Comparison of ENCODE assay signal across 7 mouse cellular contexts in genomic region chr17:79356071-79356601, GRCm38 (mm10). TPM values are rescaled to one million over a fixed set of nuclear protein-coding genes. Genes with fewer than 3 reads are reported as not detected.
DNase-seq lines count a peak whose midpoint lies in the region; ATAC-seq and TF ChIP-seq lines count a peak whose summit lies in the region.

No protein-coding gene starts in this region.

- no peak for ATAC-seq in embryonic facial prominence, embryonic 12.5 days (ENCODE audit: insufficient number of reproducible peaks, insufficient read depth, low FRiP score, low TSS enrichment)
- ATAC-seq in hindbrain, embryonic 15.5 days (ENCODE audit: low FRiP score, low read depth) = peak; percentile 28
- ATAC-seq in liver, embryonic 16.5 days (ENCODE audit: low read depth) = no peak

- no peak for TF ChIP-seq CTCF in thymus, adult 2 months (IDR thresholded peaks at IDR 0.05; ENCODE audit: borderline replicate concordance, control insufficient read depth, extremely low read depth, insufficient read depth, low read length, poor library complexity)

- H3K9me3 ChIP-seq in embryonic facial prominence, embryonic 12.5 days = no peaks in the 10 kb centered on the region
- H3K9me3 ChIP-seq in hindbrain, embryonic 15.5 days = no peaks in the 10 kb centered on the region
- no peaks in the 10 kb centered on the region for H3K9me3 ChIP-seq in liver, embryonic 16.5 days (replicated peaks; ENCODE audit: control insufficient read depth, low read length)

- peaks cover 15% of the 10 kb centered on the region for H3K4me1 ChIP-seq in thymus, adult 2 months (replicated peaks; ENCODE audit: control insufficient read depth, insufficient read depth, low read length)
- H3K4me1 ChIP-seq in embryonic facial prominence, embryonic 12.5 days = peaks cover 20% of the 10 kb centered on the region
- H3K4me1 ChIP-seq in hindbrain, embryonic 15.5 days (replicated peaks) = peaks cover 22% of the 10 kb centered on the region
- H3K4me1 ChIP-seq in liver, embryonic 16.5 days (ENCODE audit: control insufficient read depth, low read depth, low read length) = peaks cover 31% of the 10 kb centered on the region

- no peak overlapping the region for H3K27ac ChIP-seq in thymus, adult 2 months (ENCODE audit: control insufficient read depth, insufficient read depth, low read length)
- no peak overlapping the region for H3K27ac ChIP-seq in embryonic facial prominence, embryonic 12.5 days
- peak overlapping the region; percentile 96 for H3K27ac ChIP-seq in hindbrain, embryonic 15.5 days (replicated peaks)
- peak overlapping the region; percentile 95 for H3K27ac ChIP-seq in liver, embryonic 16.5 days (ENCODE audit: low read length)

- no peak for TF ChIP-seq POLR2A in thymus, adult 2 months (IDR thresholded peaks at IDR 0.05; ENCODE audit: control insufficient read depth, extremely low read depth, insufficient read depth, low read length, poor library complexity)

- peak overlapping the region; percentile 68; the same call in 1 of the 2 replicates for H3K9ac ChIP-seq in embryonic facial prominence, embryonic 12.5 days
- peak overlapping the region; percentile 73 for H3K9ac ChIP-seq in hindbrain, embryonic 15.5 days
- peak overlapping the region; percentile 92 for H3K9ac ChIP-seq in liver, embryonic 16.5 days (ENCODE audit: low read depth, low read length)

- H3K4me3 ChIP-seq in thymus, adult 2 months (ENCODE audit: control insufficient read depth, insufficient read depth, low read length) = peak overlapping the region; percentile 93
- peak overlapping the region; percentile 76 for H3K4me3 ChIP-seq in embryonic facial prominence, embryonic 12.5 days
- H3K4me3 ChIP-seq in hindbrain, embryonic 15.5 days = peak overlapping the region; percentile 64
- peak overlapping the region; percentile 91 for H3K4me3 ChIP-seq in liver, embryonic 16.5 days (ENCODE audit: low read depth, low read length)

- 4% methylated on average over 24 of the region's 24 CpGs for WGBS in thymus, adult 2 months
- WGBS in embryonic facial prominence, embryonic 12.5 days = 5% methylated on average over 24 of the region's 24 CpGs
- WGBS in hindbrain, embryonic 15.5 days = 9% methylated on average over 24 of the region's 24 CpGs
- 2% methylated on average over 24 of the region's 24 CpGs for WGBS in liver, embryonic 16.5 days (ENCODE audit: insufficient replicate concordance)

- DNase-seq in thymus, adult 2 months = no peak
- no peak for DNase-seq in thymus, postnatal 25 days
- DNase-seq in retina, postnatal 7 days (ENCODE audit: low read depth, low spot score) = peak; percentile 38
- DNase-seq in Muller cell, postnatal 12 days (ENCODE audit: inconsistent ontology term) = no peak

- peak overlapping the region; percentile 99 for H3K4me2 ChIP-seq in embryonic facial prominence, embryonic 12.5 days (replicated peaks)
- H3K4me2 ChIP-seq in hindbrain, embryonic 15.5 days = peak overlapping the region; percentile 81
- peak overlapping the region; percentile 100 for H3K4me2 ChIP-seq in liver, embryonic 16.5 days (ENCODE audit: low read depth, low read length)

- H3K27me3 ChIP-seq in thymus, adult 2 months (ENCODE audit: control insufficient read depth, insufficient read depth, low read length) = no peaks in the 10 kb centered on the region
- 0 out of 2 replicates have a peak, but pooled peaks cover 3% of the 10 kb centered on the region for H3K27me3 ChIP-seq in embryonic facial prominence, embryonic 12.5 days
- no peaks in the 10 kb centered on the region for H3K27me3 ChIP-seq in hindbrain, embryonic 15.5 days
- H3K27me3 ChIP-seq in liver, embryonic 16.5 days (ENCODE audit: control insufficient read depth, insufficient read depth, low read depth, low read length) = peaks cover 4% of the 10 kb centered on the region; the same call in 1 of the 2 replicates

- no peaks in the 10 kb centered on the region for H3K36me3 ChIP-seq in thymus, adult 2 months (ENCODE audit: control insufficient read depth, insufficient read depth, low read length)
- H3K36me3 ChIP-seq in embryonic facial prominence, embryonic 12.5 days = no peaks in the 10 kb centered on the region
- no peaks in the 10 kb centered on the region for H3K36me3 ChIP-seq in hindbrain, embryonic 15.5 days
- no peaks in the 10 kb centered on the region; the same call in 1 of the 2 replicates for H3K36me3 ChIP-seq in liver, embryonic 16.5 days (ENCODE audit: control insufficient read depth, insufficient read depth)

RNA-seq across cellular contexts. Expression of gene Cdc42ep3, which starts 1.2 kb away (rescaled TPM):
- 13.4 and 16.6 TPM in 2 replicates for polyA plus RNA-seq in thymus, adult 2 months (2012; rRNA removed)
- 50.2 and 61.5 TPM in 2 replicates for polyA plus RNA-seq in embryonic facial prominence, embryonic 12.5 days (2016; fragmentation: Nextera tagmentation; extraction: Ambion mirVana)
- 47.4 and 47.5 TPM in 2 replicates for polyA plus RNA-seq in hindbrain, embryonic 15.5 days (2015; fragmentation: Nextera tagmentation; extraction: Ambion mirVana)
- 55.8 and 61.0 TPM in 2 replicates for polyA plus RNA-seq in liver, embryonic 16.5 days (2015; fragmentation: Nextera tagmentation; extraction: Ambion mirVana)

Comparison
In these comparisons a context has a peak if more than half of its experiments do, and no peak if none do; other contexts are left out.
1. H3K27ac ChIP-seq: peak in hindbrain, embryonic 15.5 days (single experiment) and liver, embryonic 16.5 days (single experiment); none in thymus, adult 2 months (single experiment) and embryonic facial prominence, embryonic 12.5 days (single experiment).
2. Peak in every context shown above with its lines, with median percentiles within 50 percentile points of each other: H3K4me3 ChIP-seq, H3K4me2 ChIP-seq and H3K9ac ChIP-seq.